Comparison of ENCODE assay signal across 8 mouse cellular contexts in the genomic region with DNA sequence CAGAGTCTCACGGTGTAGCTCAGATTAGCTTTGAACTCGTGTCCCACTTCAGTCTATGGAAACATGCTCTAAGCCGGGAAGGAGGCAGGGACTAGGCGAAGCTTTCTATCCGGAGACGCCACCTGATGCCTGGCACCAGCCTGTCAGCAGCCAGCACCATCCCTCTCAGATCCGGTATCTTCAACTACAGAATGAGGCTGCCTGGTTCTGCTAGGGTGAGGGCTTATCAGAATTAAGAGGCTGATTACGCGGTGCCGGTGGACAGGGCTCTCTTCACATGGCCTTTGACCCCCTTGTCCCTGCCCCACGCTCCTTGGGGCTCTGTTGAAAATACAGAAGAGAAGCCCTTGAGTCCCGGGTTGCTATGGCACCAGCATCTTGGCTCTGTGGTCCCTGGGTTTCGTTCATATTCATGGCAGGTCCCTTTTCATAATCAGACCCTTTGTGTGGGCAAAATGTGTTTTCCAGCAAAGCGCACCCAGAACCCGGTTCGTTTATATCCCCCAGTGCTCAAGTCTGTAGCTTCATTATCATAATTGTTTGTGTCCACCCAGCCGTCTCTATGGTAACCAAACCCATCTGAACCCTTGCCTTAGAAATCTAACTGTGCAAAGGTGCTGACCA. TPM values are rescaled to one million over a fixed set of nuclear protein-coding genes. Genes with fewer than 3 reads are reported as not detected.
DNase-seq lines count a peak whose midpoint lies in the region; ATAC-seq and TF ChIP-seq lines count a peak whose summit lies in the region.

No protein-coding gene starts in this region.

- H3K4me2 ChIP-seq in kidney, embryonic 15.5 days, result peak overlapping the region; percentile 79
- peak overlapping the region; percentile 80 for H3K4me2 ChIP-seq in forebrain, embryonic 12.5 days
- peak overlapping the region; percentile 70 for H3K4me2 ChIP-seq in liver, postnatal 0 days (ENCODE audit: low read depth, low read length)

- no peak for TF ChIP-seq CTCF in brain, embryonic 14.5 days (IDR thresholded peaks at IDR 0.05; ENCODE audit: borderline replicate concordance, extremely low read depth, insufficient read depth, insufficient read length)
- TF ChIP-seq CTCF in layer of hippocampus, adult 2 months (conservative IDR thresholded peaks at IDR 0.05), result no peak
- TF ChIP-seq CTCF in liver, postnatal 0 days (IDR thresholded peaks at IDR 0.05; ENCODE audit: low read depth), result no peak

- ATAC-seq in kidney, embryonic 15.5 days (replicated peaks; ENCODE audit: low FRiP score), result no peak
- ATAC-seq in forebrain, embryonic 12.5 days (ENCODE audit: low FRiP score), result peak; percentile 73
- ATAC-seq in liver, postnatal 0 days, result peak; percentile 7; the same call in 1 of the 2 replicates
- no peak for ATAC-seq in inflammation-experienced regulatory T-cells, adult 6 months

- DNase-seq in kidney, postnatal 10 days, result no peak
- peak; percentile 90 for DNase-seq in brain, embryonic 14.5 days (ENCODE audit: low read depth)
- DNase-seq in layer of hippocampus, adult 2 months (ENCODE audit: low spot score in 2 of 2), result peak; percentile 53 to 79
- DNase-seq in liver, postnatal 0 days, result no peak
- DNase-seq in right cerebral cortex, postnatal 36 days (ENCODE audit: low spot score in 2 of 2), result peak; percentile 46 to 47

- no peaks in the 10 kb centered on the region for H3K27me3 ChIP-seq in kidney, embryonic 15.5 days
- no peaks in the 10 kb centered on the region; the same call in 1 of the 2 replicates for H3K27me3 ChIP-seq in forebrain, embryonic 12.5 days
- no peaks in the 10 kb centered on the region for H3K27me3 ChIP-seq in liver, postnatal 0 days (ENCODE audit: insufficient read depth, low read length)

- TF ChIP-seq POLR2A in brain, embryonic 14.5 days (IDR thresholded peaks at IDR 0.05; ENCODE audit: borderline replicate concordance, extremely low read depth, insufficient read depth, insufficient read length, poor library complexity, severe bottlenecking), result no peak

- peaks cover 22% of the 10 kb centered on the region for H3K36me3 ChIP-seq in kidney, embryonic 15.5 days
- H3K36me3 ChIP-seq in forebrain, embryonic 12.5 days (replicated peaks), result peaks cover 22% of the 10 kb centered on the region
- H3K36me3 ChIP-seq in liver, postnatal 0 days (replicated peaks; ENCODE audit: insufficient read depth, low read length), result peaks cover 8% of the 10 kb centered on the region

- WGBS in kidney, embryonic 15.5 days, result 28% methylated on average over 17 of the region's 17 CpGs
- WGBS in forebrain, embryonic 12.5 days, result 4% methylated on average over 17 of the region's 17 CpGs
- WGBS in liver, postnatal 0 days (ENCODE audit: insufficient replicate concordance), result 28% methylated on average over 17 of the region's 17 CpGs

- H3K9ac ChIP-seq in kidney, embryonic 15.5 days, result peak overlapping the region; percentile 83
- peak overlapping the region; percentile 87; the same call in 1 of the 2 replicates for H3K9ac ChIP-seq in forebrain, embryonic 12.5 days
- H3K9ac ChIP-seq in liver, postnatal 0 days (replicated peaks), result peak overlapping the region; percentile 82

- peak overlapping the region; percentile 81 for H3K4me3 ChIP-seq in kidney, embryonic 15.5 days (replicated peaks)
- H3K4me3 ChIP-seq in forebrain, embryonic 12.5 days (replicated peaks), result peak overlapping the region; percentile 76
- peak overlapping the region; percentile 82 for H3K4me3 ChIP-seq in layer of hippocampus, adult 2 months
- H3K4me3 ChIP-seq in liver, postnatal 0 days (ENCODE audit: low read depth, low read length), result peak overlapping the region; percentile 68

- TF ChIP-seq EP300 in liver, postnatal 0 days (IDR thresholded peaks at IDR 0.05; ENCODE audit: low read depth), result no peak

- peaks cover 16% of the 10 kb centered on the region for H3K4me1 ChIP-seq in kidney, embryonic 15.5 days
- H3K4me1 ChIP-seq in forebrain, embryonic 12.5 days, result peaks cover 26% of the 10 kb centered on the region
- H3K4me1 ChIP-seq in liver, postnatal 0 days (ENCODE audit: insufficient read depth), result peaks cover 7% of the 10 kb centered on the region

- no peaks in the 10 kb centered on the region for H3K9me3 ChIP-seq in kidney, embryonic 15.5 days (replicated peaks)
- H3K9me3 ChIP-seq in forebrain, embryonic 12.5 days, result no peaks in the 10 kb centered on the region
- no peaks in the 10 kb centered on the region for H3K9me3 ChIP-seq in liver, postnatal 0 days (ENCODE audit: low read length)

- peak overlapping the region; percentile 84 for H3K27ac ChIP-seq in kidney, embryonic 15.5 days
- peak overlapping the region; percentile 91 for H3K27ac ChIP-seq in forebrain, embryonic 12.5 days
- peak overlapping the region; percentile 95 for H3K27ac ChIP-seq in layer of hippocampus, adult 2 months
- H3K27ac ChIP-seq in liver, postnatal 0 days (ENCODE audit: low read depth), result peak overlapping the region; percentile 71; the same call in 1 of the 2 replicates

RNA-seq across cellular contexts. Expression of a gene that starts 0.6 kb away (rescaled TPM):
- polyA plus RNA-seq in kidney, embryonic 15.5 days (2015; fragmentation: Nextera tagmentation; extraction: Ambion mirVana), result 36.3 and 37.2 TPM in 2 replicates
- 40.4 and 43.8 TPM in 2 replicates for polyA plus RNA-seq in brain, embryonic 14.5 days (2012; rRNA removed)
- 43.3 and 47.5 TPM in 2 replicates for polyA plus RNA-seq in forebrain, embryonic 12.5 days (2016; fragmentation: Nextera tagmentation; extraction: Ambion mirVana)
- 10 to 100 TPM; 18.7 to 20.5 TPM for total RNA-seq in layer of hippocampus, adult 2 months (2021)
- 8.8 and 9.1 TPM in 2 replicates for polyA plus RNA-seq in liver, postnatal 0 days (2015; fragmentation: Nextera tagmentation; extraction: Ambion mirVana)
- polyA plus RNA-seq in inflammation-experienced regulatory T-cells, adult 6 months (2017; shearing (Covaris generic)), result 1 to 10 TPM; 3.5 to 5.0 (median 4.3) TPM

RNA-seq across cellular contexts. Expression of a gene that starts 9.9 kb away (rescaled TPM):
- 6.9 and 7.2 TPM in 2 replicates for polyA plus RNA-seq in kidney, embryonic 15.5 days (2015; fragmentation: Nextera tagmentation; extraction: Ambion mirVana)
- polyA plus RNA-seq in brain, embryonic 14.5 days (2012; rRNA removed), result 2.4 and 3.2 TPM in 2 replicates
- polyA plus RNA-seq in forebrain, embryonic 12.5 days (2016; fragmentation: Nextera tagmentation; extraction: Ambion mirVana), result 4.1 and 4.6 TPM in 2 replicates
- under 1 TPM; 0.91 to 0.92 TPM for total RNA-seq in layer of hippocampus, adult 2 months (2021)
- polyA plus RNA-seq in liver, postnatal 0 days (2015; fragmentation: Nextera tagmentation; extraction: Ambion mirVana), result 0.13 and 0.34 TPM in 2 replicates
- polyA plus RNA-seq in inflammation-experienced regulatory T-cells, adult 6 months (2017; shearing (Covaris generic)), result not detected

RNA-seq across cellular contexts. Expression of a gene that starts 20.7 kb away (rescaled TPM):
- 2.6 and 3.4 TPM in 2 replicates for polyA plus RNA-seq in kidney, embryonic 15.5 days (2015; fragmentation: Nextera tagmentation; extraction: Ambion mirVana)
- polyA plus RNA-seq in brain, embryonic 14.5 days (2012; rRNA removed), result 4.7 and 5.1 TPM in 2 replicates
- 2.1 and 3.3 TPM in 2 replicates for polyA plus RNA-seq in forebrain, embryonic 12.5 days (2016; fragmentation: Nextera tagmentation; extraction: Ambion mirVana)
- 10 to 100 TPM in 1 of 2 experiments, 1 to 10 TPM in 1; 8.7 to 11.3 TPM for total RNA-seq in layer of hippocampus, adult 2 months (2021)
- polyA plus RNA-seq in liver, postnatal 0 days (2015; fragmentation: Nextera tagmentation; extraction: Ambion mirVana), result 46.2 and 49.5 TPM in 2 replicates
- not detected for polyA plus RNA-seq in inflammation-experienced regulatory T-cells, adult 6 months (2017; shearing (Covaris generic))

Comparison
In these comparisons a context has a peak if more than half of its experiments do, and no peak if none do; other contexts are left out.
1. ATAC-seq: peak in forebrain, embryonic 12.5 days (single experiment) and liver, postnatal 0 days (single experiment); none in kidney, embryonic 15.5 days (single experiment) and inflammation-experienced regulatory T-cells, adult 6 months (single experiment).
2. DNase-seq: peak in brain, embryonic 14.5 days (single experiment), layer of hippocampus, adult 2 months (2 of 2) and right cerebral cortex, postnatal 36 days (2 of 2); none in kidney, postnatal 10 days (single experiment) and liver, postnatal 0 days (single experiment).
3. Peak in every context shown above with its lines, with median percentiles within 50 percentile points of each other: H3K27ac ChIP-seq, H3K4me2 ChIP-seq, H3K4me3 ChIP-seq and H3K9ac ChIP-seq.